Mouse (Mus musculus) colon, adult 2 months (tissue): Measurements from ENCODE around the gene Abhd12. TPM values are rescaled to one million over a fixed set of nuclear protein-coding genes. Genes with fewer than 3 reads are reported as not detected.

Experiments
- polyA plus RNA-seq: library from polyadenylated mRNA; depleted of rRNA; stranded (reverse); fragments of >200 nt; gene quantifications from 2 replicates; pipeline ENCODE4 v1.2.3, GENCODE M21; 2012; rRNA removed

Gene Abhd12
- 31.7 and 34.3 TPM in 2 replicates for polyA plus RNA-seq

GRCm38 (mm10) chr2:150904272-150904935 lies at the start of gene Abhd12:
Gene Abhd12 (minus strand): TSS chr2:150904741.

GRCm38 (mm10) chr2:150904936-150905450 lies 452 bp upstream of the Abhd12 start, which contains the start of gene Gins1:
Gene Gins1 (plus strand): TSS chr2:150905400.

GRCm38 (mm10) chr2:150786251-150787180 lies 118.0 kb downstream of the Abhd12 start, which contains the start of gene Pygb:
Gene Pygb (plus strand): TSS chr2:150786735.

Other genes starting within 250 kb of the Abhd12 start
- gene Acss1, start 236.2 kb downstream of the Abhd12 start, polyA plus RNA-seq, result 164 and 200 TPM in 2 replicates
- not detected in 2 replicates for gene Vsx1, start 215.4 kb downstream of the Abhd12 start, polyA plus RNA-seq
- gene Entpd6, start 155.7 kb downstream of the Abhd12 start, polyA plus RNA-seq, result 46.0 and 49.2 TPM in 2 replicates
- gene Pygb, start 118.0 kb downstream of the Abhd12 start, polyA plus RNA-seq, result 109 and 115 TPM in 2 replicates
- gene Gins1, start 659 bp upstream of the Abhd12 start, polyA plus RNA-seq, result 1.0 and 1.5 TPM in 2 replicates
- gene Ninl, start 134.6 kb upstream of the Abhd12 start, polyA plus RNA-seq, result 1.0 and 1.2 TPM in 2 replicates
- 2.8 and 2.9 TPM in 2 replicates for gene Nanp, start 134.7 kb upstream of the Abhd12 start, polyA plus RNA-seq
- not detected in 2 replicates for gene Gm14151, start 187.6 kb upstream of the Abhd12 start, polyA plus RNA-seq
- gene Gm14147, start 193.5 kb upstream of the Abhd12 start, polyA plus RNA-seq, result not detected in 2 replicates